Mouse (Mus musculus): ENCODE data around the gene Spop. TPM values are rescaled to one million over a fixed set of nuclear protein-coding genes. Genes with fewer than 3 reads are reported as not detected.
A peak's percentile ranks its signal among the peaks of the same experiment; 100 is the strongest.

The Spop gene
- total and polyA plus RNA-seq, 2 experiments: 39.3 to 43.9 TPM

DNA sequence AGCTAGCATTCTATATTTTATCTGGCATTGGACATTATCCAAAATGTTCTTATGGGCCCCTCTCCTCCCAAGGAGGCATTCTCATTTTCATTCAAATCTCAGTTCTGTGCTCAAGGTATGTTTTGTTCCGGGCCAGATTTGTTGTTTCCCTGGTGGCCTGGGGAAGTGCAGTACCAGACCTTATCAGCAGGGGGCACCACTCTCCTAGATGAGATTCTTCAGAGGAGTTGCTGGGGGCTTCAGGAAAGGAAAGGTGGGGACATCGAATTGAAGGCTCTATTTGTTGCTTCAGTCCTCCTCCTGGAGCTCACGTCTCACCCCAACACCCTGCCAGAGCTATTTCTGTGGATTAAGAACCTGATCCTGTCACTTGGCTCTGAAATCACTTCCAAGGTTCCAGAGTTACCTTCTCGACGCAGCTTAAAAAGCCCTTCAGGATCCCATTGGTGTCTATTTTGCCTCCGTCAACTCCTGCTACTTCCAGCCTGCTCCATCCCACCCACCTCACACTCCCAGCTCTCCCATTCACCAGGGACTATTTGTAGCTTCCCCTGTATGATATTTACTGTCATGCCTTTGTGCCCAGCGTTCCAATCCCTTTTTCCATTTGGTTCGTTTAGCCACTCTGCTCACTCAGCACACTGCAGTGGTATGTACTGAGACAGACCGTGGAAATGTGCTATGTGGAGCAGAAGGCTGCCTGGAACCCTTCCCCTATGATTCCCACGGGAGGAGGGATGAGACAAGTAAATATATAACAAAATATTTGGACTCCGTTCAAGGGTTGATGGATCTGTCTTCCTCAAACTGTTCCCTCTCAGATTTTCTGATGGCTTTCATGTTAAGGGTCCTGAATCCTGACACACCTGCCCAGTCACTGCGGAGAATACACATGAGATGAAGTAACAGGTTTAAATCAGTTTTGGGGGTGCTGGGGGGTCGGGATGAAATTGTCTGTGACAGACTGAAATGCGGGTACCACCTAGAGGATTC, 15.7 kb upstream of the Spop start:
- no peaks in the 10 kb centered on the region for H3K36me3 ChIP-seq (ENCODE audit: control insufficient read depth, insufficient read depth, low read length)
- peaks cover 5% of the 10 kb centered on the region for H3K4me1 ChIP-seq (ENCODE audit: control insufficient read depth, insufficient read depth, low read length)
- TF ChIP-seq CTCF (IDR thresholded peaks at IDR 0.05; ENCODE audit: low read depth, low read length) (peak; percentile 74), POLR2A (IDR thresholded peaks at IDR 0.05; ENCODE audit: extremely low read depth, insufficient read depth, low read length) (no peak)
- 0 out of 2 replicates have a peak overlapping the region, but pooled peaks have one; percentile 10 for H3K9ac ChIP-seq (ENCODE audit: low read depth, low read length)
- no peak overlapping the region for H3K4me3 ChIP-seq (ENCODE audit: insufficient read depth, low read depth, low read length)
- no peak overlapping the region for H3K27ac ChIP-seq (replicated peaks; ENCODE audit: insufficient read depth, low read depth, low read length)
- H3K27me3 ChIP-seq (ENCODE audit: control insufficient read depth, insufficient read depth, low read length): no peaks in the 10 kb centered on the region
- WGBS: 40% methylated on average over 14 of the region's 14 CpGs
- no peaks in the 10 kb centered on the region for H3K79me2 ChIP-seq (ENCODE audit: control insufficient read depth, insufficient read depth, low read length)
- DNase-seq (ENCODE audit: extremely low read depth, low read depth, low spot score): peak; percentile 44

DNA sequence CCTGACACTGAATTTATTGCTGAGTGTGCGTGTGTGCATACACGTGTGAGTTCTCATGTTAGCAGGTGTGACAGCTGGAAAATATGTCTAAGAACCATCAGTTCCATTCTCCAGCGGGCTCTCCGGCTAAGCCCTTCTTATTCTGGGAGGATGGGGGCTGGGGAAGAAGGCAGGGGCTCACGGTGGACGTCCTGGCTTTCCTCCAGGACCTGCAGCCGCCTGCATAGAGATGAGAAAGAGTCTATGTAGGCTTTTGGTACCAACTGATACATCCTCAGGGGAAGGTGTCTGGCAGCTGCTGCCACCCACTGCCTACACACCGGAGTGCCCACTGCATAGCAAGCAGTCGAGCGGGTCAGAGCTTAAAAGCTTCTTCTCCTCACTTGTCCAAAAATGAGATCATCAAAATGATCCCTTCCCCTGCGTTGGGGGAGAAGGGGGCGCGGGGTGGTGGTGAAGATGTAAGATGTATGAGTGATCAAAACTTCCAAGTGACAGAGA, 14.3 kb upstream of the Spop start:
- WGBS: 83% methylated on average over 13 of the region's 13 CpGs
- no peaks in the 10 kb centered on the region for H3K79me2 ChIP-seq (ENCODE audit: control insufficient read depth, insufficient read depth, low read length)
- no peaks in the 10 kb centered on the region for H3K27me3 ChIP-seq (ENCODE audit: control insufficient read depth, insufficient read depth, low read length)
- H3K9ac ChIP-seq (ENCODE audit: low read depth, low read length): no peak overlapping the region
- no peak for DNase-seq (ENCODE audit: extremely low read depth, low read depth, low spot score)
- H3K36me3 ChIP-seq (ENCODE audit: control insufficient read depth, insufficient read depth, low read length): no peaks in the 10 kb centered on the region
- no peak overlapping the region for H3K27ac ChIP-seq (replicated peaks; ENCODE audit: insufficient read depth, low read depth, low read length)
- H3K4me1 ChIP-seq (ENCODE audit: control insufficient read depth, insufficient read depth, low read length): peaks cover 5% of the 10 kb centered on the region
- no peak overlapping the region for H3K4me3 ChIP-seq (ENCODE audit: insufficient read depth, low read depth, low read length)
- TF ChIP-seq CTCF (IDR thresholded peaks at IDR 0.05; ENCODE audit: low read depth, low read length) (no peak), POLR2A (IDR thresholded peaks at IDR 0.05; ENCODE audit: extremely low read depth, insufficient read depth, low read length) (no peak)

DNA sequence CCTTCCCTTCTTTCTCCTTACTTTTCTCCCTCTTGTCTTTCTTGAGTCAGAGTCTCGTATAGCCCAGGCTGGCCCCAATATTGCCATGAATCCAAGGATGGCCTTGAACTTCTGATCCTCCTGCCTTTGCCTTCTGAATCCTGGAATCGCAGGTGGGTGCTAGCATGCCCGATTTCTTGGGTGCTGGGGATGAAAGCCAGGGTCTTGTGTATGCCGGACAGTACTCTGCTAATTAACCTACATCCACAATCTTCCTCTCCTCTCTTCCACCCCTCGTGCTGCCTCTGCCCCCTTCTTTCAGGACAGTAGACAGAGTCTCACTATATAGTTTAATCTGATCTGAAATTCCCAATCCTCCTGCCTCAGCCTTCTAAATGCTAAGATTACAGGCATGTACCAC, 12.3 kb upstream of the Spop start:
- H3K4me3 ChIP-seq (ENCODE audit: insufficient read depth, low read depth, low read length): no peak overlapping the region
- no peak for DNase-seq (ENCODE audit: extremely low read depth, low read depth, low spot score)
- no peak overlapping the region for H3K27ac ChIP-seq (replicated peaks; ENCODE audit: insufficient read depth, low read depth, low read length)
- TF ChIP-seq CTCF (IDR thresholded peaks at IDR 0.05; ENCODE audit: low read depth, low read length): no peak
- TF ChIP-seq POLR2A (IDR thresholded peaks at IDR 0.05; ENCODE audit: extremely low read depth, insufficient read depth, low read length): no peak
- H3K4me1 ChIP-seq (ENCODE audit: control insufficient read depth, insufficient read depth, low read length): peaks cover 5% of the 10 kb centered on the region
- no peaks in the 10 kb centered on the region for H3K79me2 ChIP-seq (ENCODE audit: control insufficient read depth, insufficient read depth, low read length)
- no peaks in the 10 kb centered on the region for H3K27me3 ChIP-seq (ENCODE audit: control insufficient read depth, insufficient read depth, low read length)
- H3K36me3 ChIP-seq (ENCODE audit: control insufficient read depth, insufficient read depth, low read length): no peaks in the 10 kb centered on the region
- WGBS: 87% methylated on average over 5 of the region's 5 CpGs
- H3K9ac ChIP-seq (ENCODE audit: low read depth, low read length): no peak overlapping the region

DNA sequence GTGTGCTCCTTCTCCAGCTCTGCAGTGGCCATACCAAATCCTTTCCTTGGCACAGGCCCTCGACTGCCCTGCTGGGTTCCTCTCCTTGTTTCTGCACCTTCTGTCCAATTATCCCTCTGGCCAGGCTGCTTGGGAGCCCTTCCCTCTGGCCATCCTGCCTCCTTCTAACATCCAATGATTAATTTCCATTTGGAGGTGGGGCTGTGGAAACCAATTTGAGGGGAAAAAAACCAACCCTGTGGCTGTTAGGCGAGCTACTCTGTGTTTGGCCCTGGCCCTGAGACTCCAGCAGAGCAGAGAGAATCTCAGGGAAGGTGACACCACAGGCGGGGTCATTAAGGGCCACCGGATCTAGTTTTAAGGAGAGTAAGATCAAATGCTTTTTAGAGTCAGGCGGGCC, 11.7 kb upstream of the Spop start:
- Histone ChIP-seq H3K27me3 (ENCODE audit: control insufficient read depth, insufficient read depth, low read length) (no peaks in the 10 kb centered on the region), H3K79me2 (ENCODE audit: control insufficient read depth, insufficient read depth, low read length) (no peaks in the 10 kb centered on the region), H3K4me1 (ENCODE audit: control insufficient read depth, insufficient read depth, low read length) (peaks cover 5% of the 10 kb centered on the region), H3K36me3 (ENCODE audit: control insufficient read depth, insufficient read depth, low read length) (no peaks in the 10 kb centered on the region), H3K4me3 (ENCODE audit: insufficient read depth, low read depth, low read length) (no peak overlapping the region), H3K27ac (replicated peaks; ENCODE audit: insufficient read depth, low read depth, low read length) (no peak overlapping the region), H3K9ac (ENCODE audit: low read depth, low read length) (no peak overlapping the region)
- no peak for DNase-seq (ENCODE audit: extremely low read depth, low read depth, low spot score)
- TF ChIP-seq POLR2A (IDR thresholded peaks at IDR 0.05; ENCODE audit: extremely low read depth, insufficient read depth, low read length): no peak
- 63% methylated on average over 5 of the region's 5 CpGs for WGBS

DNA sequence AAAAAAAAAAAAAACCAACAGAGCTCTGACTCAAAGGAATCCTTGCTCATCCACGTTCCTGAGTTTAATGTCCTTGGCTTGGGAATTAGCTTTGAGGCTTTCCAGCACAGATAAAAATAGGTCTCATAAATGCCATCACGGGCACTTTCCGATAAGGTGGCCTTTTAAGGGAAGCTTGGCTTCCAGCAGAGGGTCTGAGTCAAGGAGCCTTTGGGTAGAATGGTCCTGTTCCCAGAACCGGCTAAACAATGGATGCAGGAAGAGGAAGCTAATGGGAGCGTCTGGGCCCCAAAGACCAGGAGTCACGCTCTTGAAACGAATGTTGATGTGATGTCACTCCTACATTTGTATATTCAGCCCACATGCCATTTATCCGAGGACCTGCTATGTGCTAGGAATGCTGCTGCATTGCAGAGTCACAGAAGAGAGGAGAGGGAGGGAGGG, 11.2 kb upstream of the Spop start:
- DNase-seq (ENCODE audit: extremely low read depth, low read depth, low spot score): no peak

More for the DNA sequence above, 11.2 kb upstream of the Spop start:
- TF ChIP-seq POLR2A (IDR thresholded peaks at IDR 0.05; ENCODE audit: extremely low read depth, insufficient read depth, low read length): no peak
- no peak for TF ChIP-seq CTCF (IDR thresholded peaks at IDR 0.05; ENCODE audit: low read depth, low read length)
- Histone ChIP-seq H3K79me2 (ENCODE audit: control insufficient read depth, insufficient read depth, low read length) (no peaks in the 10 kb centered on the region), H3K9ac (ENCODE audit: low read depth, low read length) (no peak overlapping the region), H3K4me3 (ENCODE audit: insufficient read depth, low read depth, low read length) (no peak overlapping the region), H3K36me3 (ENCODE audit: control insufficient read depth, insufficient read depth, low read length) (no peaks in the 10 kb centered on the region), H3K27ac (replicated peaks; ENCODE audit: insufficient read depth, low read depth, low read length) (no peak overlapping the region), H3K27me3 (ENCODE audit: control insufficient read depth, insufficient read depth, low read length) (no peaks in the 10 kb centered on the region), H3K4me1 (ENCODE audit: control insufficient read depth, insufficient read depth, low read length) (peaks cover 5% of the 10 kb centered on the region)
- WGBS: 73% methylated on average over 8 of the region's 8 CpGs

Measured in liver, adult 2 months (tissue).